Mouse (Mus musculus): ENCODE results near the gene Rusc2.

DNA sequence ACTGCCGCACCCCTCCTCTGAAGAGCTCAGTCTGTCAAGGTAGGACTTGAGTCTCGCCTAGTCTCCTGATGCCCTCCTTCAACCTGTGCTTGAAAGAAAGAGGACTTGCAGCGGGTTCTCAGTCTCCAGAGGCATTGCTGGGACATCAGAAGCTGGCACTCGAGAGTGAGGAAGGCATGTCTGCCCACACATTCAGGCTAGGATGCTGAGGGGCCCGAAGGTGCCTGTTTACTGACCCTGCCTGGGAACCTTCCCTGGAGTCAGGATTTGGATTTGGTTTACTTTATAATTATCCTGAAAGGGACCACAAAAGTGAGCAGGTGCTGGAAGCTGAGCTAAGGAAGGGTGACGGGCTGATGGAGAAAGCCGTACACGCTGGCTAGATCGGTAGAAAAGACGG, 19.7 kb downstream of the Rusc2 start:
- TF ChIP-seq CTCF (conservative IDR thresholded peaks at IDR 0.05; ENCODE audit: insufficient read depth, insufficient read length, low read depth, low read length): no peak
- TF ChIP-seq POLR2A (IDR thresholded peaks at IDR 0.05; ENCODE audit: low read depth, low read length): no peak
